9 mouse cellular contexts compared by ENCODE assay signal in genomic region chr4:140944961-140945442, GRCm38 (mm10). TPM values are rescaled to one million over a fixed set of nuclear protein-coding genes. Genes with fewer than 3 reads are reported as not detected.
DNase-seq lines count a peak whose midpoint lies in the region; ATAC-seq and TF ChIP-seq lines count a peak whose summit lies in the region.
"Had no signal": no experiment of that assay in that cellular context is flagged by ENCODE, and none has a peak within 500 bp of the region (broad histone marks: within the 10 kb centered on the region; RNA-seq: fewer than 3 reads in every experiment).

No protein-coding gene starts in this region.

- no peaks in the 10 kb centered on the region for H3K36me3 ChIP-seq in heart, postnatal 0 days (replicated peaks; ENCODE audit: control insufficient read depth, insufficient read depth, low read length)
- H3K36me3 ChIP-seq in heart, embryonic 11.5 days (ENCODE audit: control insufficient read depth, insufficient read depth, low read length) = no peaks in the 10 kb centered on the region
- H3K36me3 ChIP-seq in forebrain, embryonic 14.5 days (ENCODE audit: control insufficient read depth, insufficient read depth, low read length) = no peaks in the 10 kb centered on the region
- H3K36me3 ChIP-seq: hindbrain, embryonic 13.5 days had no signal

- ATAC-seq in heart, postnatal 0 days (ENCODE audit: insufficient read depth, low read depth) = no peak
- no peak for ATAC-seq in heart, embryonic 11.5 days (replicated peaks; ENCODE audit: insufficient number of reproducible peaks, low FRiP score, low TSS enrichment)
- peak; percentile 83 for ATAC-seq in megakaryocyte, adult 5-6 weeks (ENCODE audit: poor library complexity, severe bottlenecking)
- ATAC-seq in forebrain, embryonic 14.5 days = no peak

- no peak overlapping the region for H3K4me3 ChIP-seq in heart, postnatal 0 days (ENCODE audit: low read depth, low read length)
- H3K4me3 ChIP-seq in heart, embryonic 11.5 days (ENCODE audit: low read depth, low read length) = no peak overlapping the region
- no peak overlapping the region for H3K4me3 ChIP-seq in forebrain, embryonic 14.5 days (ENCODE audit: low read depth, low read length)
- H3K4me3 ChIP-seq: hindbrain, embryonic 13.5 days had no signal

- H3K27me3 ChIP-seq in heart, postnatal 0 days (ENCODE audit: control insufficient read depth, insufficient read depth, low read length) = no peaks in the 10 kb centered on the region
- 0 out of 2 replicates have a peak, but pooled peaks cover 2% of the 10 kb centered on the region for H3K27me3 ChIP-seq in heart, embryonic 11.5 days (ENCODE audit: control insufficient read depth, insufficient read depth, low read length)
- H3K27me3 ChIP-seq in forebrain, embryonic 14.5 days (replicated peaks; ENCODE audit: control insufficient read depth, insufficient read depth, low read length) = no peaks in the 10 kb centered on the region

- TF ChIP-seq EP300 in heart, postnatal 0 days (IDR thresholded peaks at IDR 0.05; ENCODE audit: low read depth) = no peak

- no peak overlapping the region for H3K4me2 ChIP-seq in heart, postnatal 0 days (ENCODE audit: low read depth, low read length)
- no peak overlapping the region for H3K4me2 ChIP-seq in heart, embryonic 11.5 days
- no peak overlapping the region for H3K4me2 ChIP-seq in forebrain, embryonic 14.5 days (ENCODE audit: low read length)
- H3K4me2 ChIP-seq: hindbrain, embryonic 13.5 days had no signal

- H3K9ac ChIP-seq in heart, postnatal 0 days (replicated peaks; ENCODE audit: low read depth, low read length) = no peak overlapping the region
- no peak overlapping the region for H3K9ac ChIP-seq in heart, embryonic 11.5 days (ENCODE audit: low read depth, low read length)
- no peak overlapping the region for H3K9ac ChIP-seq in forebrain, embryonic 14.5 days (ENCODE audit: low read length)
- H3K9ac ChIP-seq: hindbrain, embryonic 13.5 days had no signal

- 60% methylated on average over 5 of the region's 5 CpGs for WGBS in heart, postnatal 0 days
- WGBS in heart, embryonic 11.5 days (ENCODE audit: insufficient replicate concordance) = 72% methylated on average over 5 of the region's 5 CpGs
- 75% methylated on average over 5 of the region's 5 CpGs for WGBS in forebrain, embryonic 14.5 days

- DNase-seq in heart, postnatal 0 days (ENCODE audit: low spot score) = no peak
- DNase-seq in Muller cell, postnatal 12 days (ENCODE audit: inconsistent ontology term) = peak; percentile 38
- DNase-seq in thymus, postnatal 0 days (ENCODE audit: low spot score) = peak; percentile 91
- no peak for DNase-seq in forebrain, embryonic 14.5 days (ENCODE audit: low spot score)
- DNase-seq in kidney, postnatal 4 days = no peak
- no peak for DNase-seq in right cerebral cortex, postnatal 25 days

- TF ChIP-seq CTCF in heart, postnatal 0 days (IDR thresholded peaks at IDR 0.05; ENCODE audit: low read depth) = no peak

- no peaks in the 10 kb centered on the region for H3K4me1 ChIP-seq in heart, postnatal 0 days (ENCODE audit: control insufficient read depth, insufficient read depth)
- no peaks in the 10 kb centered on the region for H3K4me1 ChIP-seq in heart, embryonic 11.5 days (ENCODE audit: control insufficient read depth, insufficient read depth, low read length)
- no peaks in the 10 kb centered on the region for H3K4me1 ChIP-seq in forebrain, embryonic 14.5 days (ENCODE audit: control insufficient read depth, insufficient read depth, low read length)
- H3K4me1 ChIP-seq: hindbrain, embryonic 13.5 days had no signal

- 0 out of 2 replicates have a peak, but pooled peaks cover 6% of the 10 kb centered on the region for H3K9me3 ChIP-seq in heart, postnatal 0 days (replicated peaks; ENCODE audit: control insufficient read depth, low read length)
- H3K9me3 ChIP-seq in heart, embryonic 11.5 days (replicated peaks; ENCODE audit: control insufficient read depth, low read length) = no peaks in the 10 kb centered on the region
- H3K9me3 ChIP-seq in forebrain, embryonic 14.5 days (replicated peaks; ENCODE audit: control insufficient read depth, low read length) = no peaks in the 10 kb centered on the region
- H3K9me3 ChIP-seq: hindbrain, embryonic 13.5 days had no signal

- H3K27ac ChIP-seq in heart, postnatal 0 days (ENCODE audit: low read depth) = peak overlapping the region; percentile 41; the same call in 1 of the 2 replicates
- H3K27ac ChIP-seq in heart, embryonic 11.5 days (ENCODE audit: low read depth, low read length) = no peak overlapping the region
- no peak overlapping the region for H3K27ac ChIP-seq in forebrain, embryonic 14.5 days (ENCODE audit: low read depth, low read length)
- H3K27ac ChIP-seq: hindbrain, embryonic 13.5 days had no signal

RNA-seq across cellular contexts. Expression of gene Sdhb, which starts 16.0 kb away (rescaled TPM):
- 893 and 947 TPM in 2 replicates for total RNA-seq in heart, postnatal 0 days (2014; rRNA removed; ENCODE audit: low replicate concordance)
- polyA plus RNA-seq in heart, postnatal 0 days (2015; fragmentation: Nextera tagmentation; extraction: Ambion mirVana) = 1,828 and 1,869 TPM in 2 replicates
- polyA plus RNA-seq in heart, embryonic 11.5 days (2014; fragmentation: Nextera tagmentation; extraction: Ambion mirVana) = 760 and 778 TPM in 2 replicates
- 182 and 183 TPM in 2 replicates for total RNA-seq in megakaryocyte, adult 5-6 weeks (2015)
- 110 and 120 TPM in 2 replicates for total RNA-seq in megakaryocyte, adult 5-6 weeks (2017)
- polyA plus RNA-seq in thymus, postnatal 0 days (2015; fragmentation: Nextera tagmentation; extraction: Ambion mirVana) = 434 and 468 TPM in 2 replicates
- 508 and 541 TPM in 2 replicates for polyA plus RNA-seq in forebrain, embryonic 14.5 days (2014; fragmentation: Nextera tagmentation; extraction: Ambion mirVana)

RNA-seq across cellular contexts. Expression of gene Padi2, which starts 38.9 kb away (rescaled TPM):
- total RNA-seq in heart, postnatal 0 days (2014; rRNA removed; ENCODE audit: low replicate concordance) = 0.31 TPM in 1 of 2 replicates, not detected in the other
- 0.18 and 0.44 TPM in 2 replicates for polyA plus RNA-seq in heart, postnatal 0 days (2015; fragmentation: Nextera tagmentation; extraction: Ambion mirVana)
- 3.8 and 5.9 TPM in 2 replicates for polyA plus RNA-seq in heart, embryonic 11.5 days (2014; fragmentation: Nextera tagmentation; extraction: Ambion mirVana)
- total RNA-seq in megakaryocyte, adult 5-6 weeks (2015) = 53.2 and 54.0 TPM in 2 replicates
- total RNA-seq in megakaryocyte, adult 5-6 weeks (2017) = 53.5 and 56.7 TPM in 2 replicates
- polyA plus RNA-seq in thymus, postnatal 0 days (2015; fragmentation: Nextera tagmentation; extraction: Ambion mirVana) = 13.6 and 14.8 TPM in 2 replicates
- polyA plus RNA-seq in forebrain, embryonic 14.5 days (2014; fragmentation: Nextera tagmentation; extraction: Ambion mirVana) = 0.27 and 0.31 TPM in 2 replicates

RNA-seq across cellular contexts. Expression of gene Atp13a2, which starts 41.7 kb away (rescaled TPM):
- 45.8 and 47.7 TPM in 2 replicates for total RNA-seq in heart, postnatal 0 days (2014; rRNA removed; ENCODE audit: low replicate concordance)
- 18.8 and 19.3 TPM in 2 replicates for polyA plus RNA-seq in heart, postnatal 0 days (2015; fragmentation: Nextera tagmentation; extraction: Ambion mirVana)
- 18.2 and 18.9 TPM in 2 replicates for polyA plus RNA-seq in heart, embryonic 11.5 days (2014; fragmentation: Nextera tagmentation; extraction: Ambion mirVana)
- 25.1 and 29.7 TPM in 2 replicates for total RNA-seq in megakaryocyte, adult 5-6 weeks (2015)
- total RNA-seq in megakaryocyte, adult 5-6 weeks (2017) = 37.2 and 43.5 TPM in 2 replicates
- polyA plus RNA-seq in thymus, postnatal 0 days (2015; fragmentation: Nextera tagmentation; extraction: Ambion mirVana) = 39.0 and 41.8 TPM in 2 replicates
- polyA plus RNA-seq in forebrain, embryonic 14.5 days (2014; fragmentation: Nextera tagmentation; extraction: Ambion mirVana) = 79.9 and 110 TPM in 2 replicates

Comparison
In these comparisons a context has a peak if more than half of its experiments do, and no peak if none do; other contexts are left out.
1. DNase-seq: peak in Muller cell, postnatal 12 days (single experiment) and thymus, postnatal 0 days (single experiment); none in heart, postnatal 0 days (single experiment), forebrain, embryonic 14.5 days (single experiment), kidney, postnatal 4 days (0 of 2) and right cerebral cortex, postnatal 25 days (single experiment).